Mouse (Mus musculus) central nervous system, embryonic 11.5 days (tissue): Measurements from ENCODE around the gene Sntb2. TPM values are rescaled to one million over a fixed set of nuclear protein-coding genes. Genes with fewer than 3 reads are reported as not detected.

Experiments used
- polyA plus RNA-seq: library from polyadenylated mRNA; depleted of rRNA; stranded (reverse); fragments of >200 nt; gene quantifications from 2 replicates; pipeline ENCODE4 v1.2.3, GENCODE M21; 2012; rRNA removed

Gene Sntb2
- 4.7 and 8.9 TPM in 2 replicates for polyA plus RNA-seq

DNA sequence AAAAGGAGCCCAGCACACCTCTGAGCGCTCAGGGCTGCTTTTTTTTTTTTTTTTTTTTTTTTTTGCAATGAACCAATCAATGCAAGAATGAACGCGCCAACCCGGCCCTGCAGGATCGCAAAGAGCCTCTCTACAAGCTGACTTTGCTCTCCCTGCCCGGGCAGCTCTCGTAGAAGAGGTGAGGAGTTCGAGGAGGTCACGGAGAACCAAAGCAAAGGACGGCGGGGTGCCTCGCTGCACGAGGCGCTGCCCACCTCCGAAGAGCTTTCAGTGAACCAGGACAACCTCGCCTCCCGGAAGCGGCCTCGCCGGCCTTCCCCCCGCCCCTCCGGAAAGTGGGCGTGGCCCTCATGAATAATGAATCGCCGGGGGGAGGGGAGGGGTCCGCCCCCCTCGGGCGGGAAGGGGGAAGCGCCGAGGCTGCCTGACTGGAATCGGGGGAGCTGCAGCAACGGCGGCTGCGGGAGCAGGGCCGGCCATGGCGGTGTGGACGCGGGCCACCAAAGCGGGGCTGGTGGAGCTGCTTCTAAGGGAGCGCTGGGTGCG, at the start of gene Sntb2:
Gene Sntb2 (plus strand): TSS at position 427 of the 546 bp plus-strand sequence.

DNA sequence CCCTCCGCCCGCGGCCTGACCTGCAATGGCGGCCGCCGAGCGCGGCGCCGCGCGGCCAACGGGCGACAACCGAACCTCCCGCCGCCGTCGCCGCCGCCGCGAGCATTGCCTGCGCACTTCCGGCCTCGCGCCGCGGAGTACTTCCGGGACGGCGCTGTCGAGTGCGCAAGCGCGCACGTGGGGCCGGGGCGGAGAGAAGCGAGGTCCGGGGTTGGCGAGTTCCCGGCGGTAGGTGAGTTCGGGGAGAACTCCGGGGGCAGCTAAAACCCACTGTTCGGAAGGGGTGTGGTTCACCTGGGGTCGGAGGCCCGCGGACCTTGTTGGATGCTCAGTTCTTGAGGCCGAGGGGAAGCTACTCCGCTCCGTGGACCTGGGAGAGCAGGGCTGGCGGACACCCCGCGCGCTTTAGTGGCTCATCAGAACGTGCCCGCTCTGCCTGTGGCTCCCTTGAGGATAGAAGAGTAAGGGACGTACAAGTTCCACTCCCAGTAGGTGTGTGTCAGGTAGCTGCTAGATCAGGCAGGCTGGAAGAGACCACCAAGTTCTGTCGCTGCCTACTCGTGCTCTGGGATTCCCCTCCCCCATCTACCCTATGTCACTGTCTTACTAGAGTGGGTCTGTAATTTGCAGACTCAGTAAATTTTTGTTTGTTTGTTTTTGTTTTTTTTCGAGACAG, 41.9 kb upstream of the Sntb2 start, which contains the start of gene Utp4:
Gene Utp4 (plus strand): TSS at position 156 of the 676 bp plus-strand sequence.

DNA sequence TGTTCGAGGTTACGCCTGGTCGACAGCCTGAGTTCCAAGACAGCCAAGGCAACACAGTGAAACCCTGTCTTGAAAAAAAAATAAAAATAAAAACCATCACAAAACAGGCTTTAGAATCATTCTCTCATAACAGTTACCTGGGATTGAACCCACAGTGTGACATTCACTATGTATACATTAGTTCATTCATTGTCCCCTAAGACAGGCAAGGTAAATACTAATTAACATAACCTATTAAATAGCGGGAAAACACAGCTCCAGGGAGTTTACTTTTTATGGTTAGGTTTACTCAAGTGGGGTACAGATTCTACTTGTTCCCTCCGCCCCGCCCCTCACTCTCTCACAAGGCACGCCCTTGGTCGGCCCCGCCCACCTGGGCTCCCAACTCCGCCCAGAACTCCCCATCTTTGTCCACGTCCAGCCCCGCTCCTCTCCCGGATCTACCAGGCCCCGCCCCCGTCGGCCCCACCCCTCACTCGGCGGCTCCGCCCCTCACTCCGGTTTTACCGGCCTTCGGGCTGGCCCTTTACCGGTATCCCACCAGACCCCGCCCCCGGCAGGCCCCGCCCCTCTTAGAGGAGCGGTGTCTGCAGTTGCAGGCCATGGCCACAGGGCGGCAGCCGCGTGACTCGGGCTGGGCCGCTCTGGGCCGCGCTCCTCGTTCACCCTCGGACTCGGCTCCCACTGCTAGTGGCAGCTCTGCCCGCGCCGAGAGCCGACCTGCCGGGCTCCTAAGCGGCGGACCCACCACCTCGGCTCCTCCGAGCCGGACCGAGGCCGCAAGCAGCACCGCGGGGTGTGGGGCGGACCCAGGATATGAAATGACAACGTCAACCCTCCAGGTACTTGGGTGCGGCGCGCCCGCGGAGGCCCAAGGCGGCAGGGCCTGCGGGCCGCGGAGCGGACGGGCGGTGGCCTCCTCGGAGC, 95.4 kb downstream of the Sntb2 start, which contains the start of gene Vps4a:
Gene Vps4a (plus strand): TSS at position 573 of the 927 bp plus-strand sequence.

DNA sequence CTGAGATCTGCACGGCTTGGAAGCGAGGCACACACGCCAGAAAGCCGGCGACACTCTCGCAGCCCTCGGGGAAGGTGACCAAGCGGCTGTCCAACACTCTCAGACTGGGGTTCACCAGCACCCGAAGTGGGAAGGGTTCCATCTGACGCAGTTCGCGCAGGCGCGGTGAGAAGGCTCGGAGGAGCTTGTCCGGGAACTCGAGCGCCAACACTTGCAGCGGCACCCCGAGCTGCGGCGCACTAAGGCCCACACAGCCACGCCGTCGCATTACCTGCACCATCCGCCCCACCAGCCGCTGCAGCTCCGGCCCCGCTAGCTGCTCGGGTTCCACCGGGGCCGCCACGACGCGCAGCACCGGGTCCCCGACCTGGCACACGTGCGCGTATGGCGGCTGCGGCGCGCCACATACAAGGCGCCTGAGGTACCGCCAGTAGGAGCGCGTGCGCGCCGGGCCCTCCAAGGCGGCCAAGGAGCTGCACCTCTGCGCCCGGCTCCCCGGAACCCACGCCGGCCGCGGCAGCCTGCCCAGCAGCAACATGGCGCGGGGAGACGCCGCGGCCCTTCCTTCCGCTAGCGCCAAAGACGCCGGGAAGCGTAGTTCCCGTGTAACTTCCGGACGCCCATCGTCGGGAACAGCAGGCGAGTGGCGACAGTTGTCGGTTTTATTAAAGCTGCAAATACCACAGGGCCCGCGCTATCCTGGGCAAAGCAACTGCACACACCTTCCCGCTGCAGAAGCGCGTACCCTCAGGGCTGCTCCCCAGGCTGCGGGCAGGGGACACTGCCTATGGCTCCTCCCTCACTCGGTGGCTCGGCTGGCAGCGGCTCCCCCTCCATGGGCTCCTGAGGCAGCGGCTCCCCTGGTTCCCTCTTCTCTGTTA, 112.8 kb downstream of the Sntb2 start, which contains the start of gene Pdf:
Gene Pdf (minus strand): TSS at position 554 of the 881 bp plus-strand sequence.

DNA sequence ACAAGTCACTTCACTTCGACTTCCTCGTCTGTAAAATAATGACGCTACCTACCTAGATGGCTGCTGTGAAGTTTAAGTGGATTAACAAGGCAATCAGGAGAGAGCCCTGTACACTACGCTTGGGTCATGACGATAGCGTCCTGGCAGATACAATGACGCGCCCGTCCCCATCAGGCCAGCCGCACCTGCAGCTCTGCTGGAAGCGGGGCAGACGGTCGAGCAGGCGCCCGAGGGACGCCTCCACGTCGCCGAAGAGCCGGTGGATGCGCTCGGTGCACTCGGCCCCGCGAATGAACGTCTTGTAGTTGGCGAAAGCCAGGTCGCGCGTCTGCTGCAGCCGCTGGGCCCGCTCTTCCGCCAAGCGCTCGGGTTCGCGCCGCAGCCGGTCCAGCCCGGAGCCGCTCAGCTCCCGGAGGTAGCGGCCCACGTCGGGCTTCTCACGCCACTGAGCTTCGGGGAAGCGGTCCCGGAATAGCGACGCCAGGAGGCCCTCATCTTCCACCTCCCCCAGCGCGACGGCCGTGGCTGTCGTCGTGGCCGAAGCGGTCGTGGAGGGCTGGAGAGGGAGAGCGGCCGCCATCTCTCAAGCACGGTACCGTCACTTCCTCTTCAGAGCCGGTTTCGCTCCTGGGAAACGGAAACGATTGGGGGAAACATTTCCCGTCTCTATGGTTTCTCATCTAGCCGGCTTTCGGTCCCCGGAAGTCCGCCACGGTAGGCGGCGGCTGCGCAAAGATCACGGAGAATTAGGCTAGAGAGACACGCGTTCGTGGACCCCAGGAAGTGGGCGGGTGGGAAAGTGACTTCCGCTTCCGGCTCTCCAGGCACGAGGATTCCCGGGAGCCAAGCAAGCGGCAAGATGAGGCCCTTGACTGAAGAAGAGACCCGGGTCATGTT, 120.8 kb downstream of the Sntb2 start, which contains the start of the genes Cog8 and Nip7:
Gene Cog8 (minus strand): TSS at position 614 of the 897 bp plus-strand sequence.
Gene Nip7 (plus strand): TSS at position 802 of the 897 bp plus-strand sequence.

DNA sequence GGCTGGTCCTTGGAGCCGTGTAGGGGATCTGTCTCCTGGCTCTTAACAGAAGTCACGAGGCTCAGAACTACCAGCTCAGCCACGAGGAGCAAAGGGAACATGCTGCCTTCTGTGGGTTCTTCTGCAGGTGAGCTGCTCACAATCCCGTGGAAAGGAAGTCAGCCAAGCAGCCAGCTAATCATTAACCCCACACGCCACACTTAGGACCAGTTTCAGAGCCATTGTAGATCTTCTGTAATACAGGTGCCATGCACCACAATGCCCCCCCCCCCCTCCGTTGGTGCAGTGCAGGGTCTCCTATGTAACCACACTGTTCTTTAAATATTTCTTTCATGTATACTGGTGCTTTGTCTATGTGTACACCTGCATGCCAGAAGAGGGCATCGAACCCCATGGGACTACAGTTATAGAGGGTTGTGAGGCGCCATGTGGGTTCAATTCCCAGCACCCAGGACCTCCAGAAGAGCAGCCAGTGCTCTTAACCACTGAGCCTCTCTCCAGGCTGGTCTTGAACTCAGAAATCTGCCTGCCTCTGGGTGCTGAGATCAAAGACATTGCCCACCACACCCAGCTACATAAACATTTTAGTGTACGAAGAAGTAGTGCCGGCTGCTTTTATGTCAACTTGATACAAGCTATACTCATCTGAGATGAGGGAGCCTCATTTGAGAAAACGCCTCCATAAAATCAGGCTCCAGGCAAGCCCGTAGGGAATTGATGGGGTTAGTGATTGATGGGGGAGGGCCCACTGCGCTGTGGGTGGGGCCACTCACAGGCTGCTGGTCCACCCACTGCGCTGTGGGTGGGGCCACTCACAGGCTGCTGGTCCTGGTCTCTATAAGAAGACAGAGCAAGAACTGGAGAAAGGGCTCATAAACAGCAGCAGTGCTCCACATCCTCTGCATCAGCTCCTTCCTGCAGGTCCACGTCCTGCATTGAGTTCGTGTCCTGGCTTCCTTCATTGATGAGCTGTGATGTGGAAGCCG, 130.3 kb downstream of the Sntb2 start, which contains the start of gene Tmed6:
Gene Tmed6 (minus strand): TSS at position 134 of the 986 bp plus-strand sequence.

Other genes with a start within 250 kb of the Sntb2 start
- 1.1 and 1.5 TPM in 2 replicates for gene Has3, start 65.5 kb upstream of the Sntb2 start, polyA plus RNA-seq
- 37.9 and 51.2 TPM in 2 replicates for gene Utp4, start 42.1 kb upstream of the Sntb2 start, polyA plus RNA-seq
- 42.4 and 53.2 TPM in 2 replicates for gene Vps4a, start 95.5 kb downstream of the Sntb2 start, polyA plus RNA-seq
- 30.3 and 31.2 TPM in 2 replicates for gene Pdf, start 112.9 kb downstream of the Sntb2 start, polyA plus RNA-seq
- gene Cog8, start 120.9 kb downstream of the Sntb2 start, polyA plus RNA-seq, result 28.6 and 41.6 TPM in 2 replicates
- 167 and 191 TPM in 2 replicates for gene Nip7, start 121.1 kb downstream of the Sntb2 start, polyA plus RNA-seq
- gene Tmed6, start 129.9 kb downstream of the Sntb2 start, polyA plus RNA-seq, result 0.06 TPM in 1 of 2 replicates, not detected in the other
- 40.3 and 41.4 TPM in 2 replicates for gene Terf2, start 160.8 kb downstream of the Sntb2 start, polyA plus RNA-seq
- 93.6 and 96.7 TPM in 2 replicates for gene Cyb5b, start 214.9 kb downstream of the Sntb2 start, polyA plus RNA-seq